Mouse (Mus musculus) central nervous system, embryonic 11.5 days (tissue): ENCODE results near the gene Dpy30. TPM values are rescaled to one million over a fixed set of nuclear protein-coding genes. Genes with fewer than 3 reads are reported as not detected.

Experiments
- polyA plus RNA-seq: library from polyadenylated mRNA; depleted of rRNA; stranded (reverse); fragments of >200 nt; gene quantifications from 2 replicates; pipeline ENCODE4 v1.2.3, GENCODE M21; 2012; rRNA removed

Dpy30 gene
- polyA plus RNA-seq, result 151 and 171 TPM in 2 replicates

DNA sequence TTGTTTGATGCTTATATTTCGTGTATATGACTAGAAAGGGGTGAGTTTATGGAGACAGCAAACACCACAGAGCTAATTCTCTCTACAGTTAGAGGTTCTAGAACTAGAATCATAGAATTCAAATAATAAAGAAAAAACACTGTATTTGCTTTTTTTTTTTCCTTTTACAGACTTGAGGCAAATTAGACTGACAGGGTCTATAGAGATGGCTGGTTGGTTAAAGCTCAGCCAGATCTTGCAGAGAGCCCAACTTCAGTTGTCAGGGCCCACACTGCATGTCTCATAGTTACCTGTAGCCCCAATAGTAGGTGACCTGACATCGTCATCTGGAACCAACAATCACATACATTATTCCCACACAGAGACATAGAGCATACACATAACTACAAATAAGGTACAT lies at the start of gene Dpy30:
Dpy30 (minus strand) TSS at position 101 of the 400 bp plus-strand sequence.

DNA sequence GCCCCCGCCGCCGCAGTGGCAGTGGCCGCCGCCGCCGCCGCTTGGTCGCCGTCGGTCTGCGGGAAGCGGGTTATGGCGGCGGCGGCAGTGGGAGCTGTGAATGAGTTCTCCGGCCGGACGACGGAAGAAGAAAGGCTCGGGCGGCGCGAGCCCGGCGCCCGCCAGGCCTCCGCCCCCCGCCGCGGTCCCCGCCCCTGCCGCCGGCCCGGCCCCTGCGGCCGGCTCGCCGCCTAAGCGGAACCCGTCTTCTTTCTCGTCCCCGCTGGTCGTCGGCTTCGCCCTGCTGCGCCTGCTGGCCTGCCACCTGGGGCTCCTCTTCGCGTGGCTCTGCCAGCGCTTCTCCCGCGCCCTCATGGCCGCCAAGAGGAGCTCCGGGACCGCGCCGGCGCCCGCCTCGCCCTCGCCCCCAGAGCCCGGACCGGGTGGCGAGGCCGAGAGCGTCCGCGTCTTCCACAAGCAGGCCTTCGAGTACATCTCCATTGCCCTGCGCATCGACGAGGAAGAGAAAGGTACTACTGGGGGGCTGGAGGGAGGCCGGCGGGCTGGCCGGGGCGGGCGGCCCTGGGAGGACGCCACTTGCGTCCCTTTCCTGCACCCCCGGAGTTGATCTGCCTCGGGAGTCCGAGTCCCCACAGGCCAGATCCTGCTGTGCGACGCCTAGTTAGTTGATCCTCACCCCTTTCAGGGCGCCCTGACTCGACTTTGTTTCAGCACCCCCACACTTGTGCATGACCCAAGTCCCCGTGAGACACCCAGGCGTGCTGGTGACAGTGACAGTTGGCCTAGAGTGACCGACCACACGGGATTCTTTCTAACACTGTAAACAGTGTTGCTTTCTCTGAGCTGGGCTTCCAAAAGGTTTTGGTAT lies 15.4 kb upstream of the Dpy30 start, which contains the start of gene Spast:
Spast (plus strand) TSS at position 51 of the 868 bp plus-strand sequence.

DNA sequence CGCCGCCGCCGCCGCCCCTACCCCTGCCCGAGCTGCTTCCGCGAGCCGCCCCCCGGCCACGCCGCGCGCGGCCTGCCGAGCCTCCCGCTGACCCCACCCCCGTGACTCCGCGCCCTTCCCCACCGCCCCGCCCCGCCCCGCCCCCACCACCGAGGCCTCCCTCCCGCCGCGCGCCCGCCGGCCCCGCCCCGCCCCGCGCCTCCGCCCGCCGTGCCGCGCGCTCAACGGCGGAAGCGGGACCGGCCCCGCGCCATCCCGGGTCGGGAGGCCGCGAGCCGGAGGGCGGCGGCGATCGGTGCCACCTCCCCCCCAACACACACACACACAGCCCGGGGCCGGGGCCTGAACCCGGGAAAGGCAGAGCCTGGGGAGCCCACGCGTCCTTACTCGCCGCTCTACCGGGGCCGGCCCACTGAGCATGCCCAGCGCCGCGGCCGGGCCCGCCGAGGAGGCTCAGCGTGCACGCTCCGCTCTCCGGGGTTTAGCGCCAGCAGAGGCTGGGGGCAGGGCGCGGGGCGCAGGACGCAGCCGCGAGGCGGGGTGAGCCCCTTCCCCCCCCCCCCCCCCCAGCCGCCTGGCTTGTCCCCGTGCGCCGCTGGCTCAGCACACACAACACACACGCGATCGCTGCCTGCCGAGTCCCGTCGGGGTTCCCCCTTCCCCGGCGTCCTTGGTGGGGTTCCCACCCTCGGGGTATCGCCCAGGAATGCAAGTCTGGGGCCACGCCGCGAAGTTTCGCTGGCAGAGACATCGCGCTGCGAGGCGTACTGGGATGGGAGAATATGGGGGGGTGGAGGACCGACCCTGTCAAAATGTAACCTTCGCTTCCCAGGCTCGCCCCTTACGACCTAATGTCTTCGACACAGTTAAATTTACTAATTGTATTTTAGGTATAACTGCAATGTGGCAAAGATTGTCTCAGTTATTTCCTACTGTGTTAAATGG lies 28.4 kb downstream of the Dpy30 start, which contains the start of gene Memo1:
Memo1 (minus strand) TSS at position 496 of the 945 bp plus-strand sequence.

Other genes with a start within 250 kb of the Dpy30 start
- gene Memo1, start 28.4 kb downstream of the Dpy30 start, polyA plus RNA-seq, result 45.8 and 76.6 TPM in 2 replicates
- gene Spast, start 15.0 kb upstream of the Dpy30 start, polyA plus RNA-seq, result 39.8 and 44.1 TPM in 2 replicates
- 19.2 and 37.7 TPM in 2 replicates for gene Slc30a6, start 71.7 kb upstream of the Dpy30 start, polyA plus RNA-seq
- gene Nlrc4, start 135.2 kb upstream of the Dpy30 start, polyA plus RNA-seq, result 0.09 and 0.11 TPM in 2 replicates
- gene Yipf4, start 165.5 kb upstream of the Dpy30 start, polyA plus RNA-seq, result 24.3 and 28.8 TPM in 2 replicates
- 53.4 and 88.8 TPM in 2 replicates for gene Birc6, start 204.4 kb upstream of the Dpy30 start, polyA plus RNA-seq